Mouse (Mus musculus): ENCODE data around the gene Adap1. TPM values are rescaled to one million over a fixed set of nuclear protein-coding genes. Genes with fewer than 3 reads are reported as not detected.

Adap1 gene
- polyA plus RNA-seq, 1 experiment from 2014 or later, result 2.1 TPM

- H3K36me3 ChIP-seq, result no peaks in the 10 kb centered on the region
- 82% methylated on average over 12 of the region's 12 CpGs for WGBS
- no peak for ATAC-seq (replicated peaks; ENCODE audit: low FRiP score)
Measured at GRCm38 (mm10) chr5:139290467-139291259, 34.8 kb downstream of the Adap1 start.

DNA sequence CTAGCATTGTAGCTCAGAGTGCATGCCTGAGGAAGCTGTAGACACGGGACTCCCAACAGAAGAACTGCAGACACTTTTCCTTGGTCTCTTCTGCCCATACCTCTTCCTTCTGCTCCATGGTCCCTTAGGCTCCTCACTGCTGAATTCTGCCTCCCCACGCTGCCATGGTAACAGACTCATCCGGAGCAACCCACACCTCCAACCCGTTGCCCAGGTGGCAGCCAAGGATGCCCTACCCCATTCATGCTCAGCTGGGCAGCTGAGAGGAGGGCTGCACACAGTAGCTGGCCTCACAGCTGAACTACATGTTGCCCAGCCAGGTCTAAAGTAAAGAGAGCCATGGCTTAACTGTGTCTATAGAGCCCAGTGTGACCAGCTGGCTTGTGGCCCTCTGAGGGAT lies 36.8 kb downstream of the Adap1 start:
- Histone ChIP-seq H3K4me2 (no peak overlapping the region), H3K36me3 (no peaks in the 10 kb centered on the region), H3K9me3 (replicated peaks) (no peaks in the 10 kb centered on the region), H3K4me3 (replicated peaks) (no peak overlapping the region), H3K27ac (no peak overlapping the region), H3K27me3 (no peaks in the 10 kb centered on the region), H3K9ac (no peak overlapping the region), H3K4me1 (peaks cover 3% of the 10 kb centered on the region; the same call in 1 of the 2 replicates)
- 77% methylated on average over 4 of the region's 4 CpGs for WGBS
- ATAC-seq (replicated peaks; ENCODE audit: low FRiP score), result no peak

More at GRCm38 (mm10) chr5:139290467-139291259, 34.8 kb downstream of the Adap1 start:
- Histone ChIP-seq H3K27ac (no peak overlapping the region), H3K9ac (no peak overlapping the region), H3K27me3 (no peaks in the 10 kb centered on the region), H3K4me1 (no peaks in the 10 kb centered on the region), H3K4me2 (no peak overlapping the region), H3K4me3 (replicated peaks) (no peak overlapping the region), H3K9me3 (replicated peaks) (no peaks in the 10 kb centered on the region)

DNA sequence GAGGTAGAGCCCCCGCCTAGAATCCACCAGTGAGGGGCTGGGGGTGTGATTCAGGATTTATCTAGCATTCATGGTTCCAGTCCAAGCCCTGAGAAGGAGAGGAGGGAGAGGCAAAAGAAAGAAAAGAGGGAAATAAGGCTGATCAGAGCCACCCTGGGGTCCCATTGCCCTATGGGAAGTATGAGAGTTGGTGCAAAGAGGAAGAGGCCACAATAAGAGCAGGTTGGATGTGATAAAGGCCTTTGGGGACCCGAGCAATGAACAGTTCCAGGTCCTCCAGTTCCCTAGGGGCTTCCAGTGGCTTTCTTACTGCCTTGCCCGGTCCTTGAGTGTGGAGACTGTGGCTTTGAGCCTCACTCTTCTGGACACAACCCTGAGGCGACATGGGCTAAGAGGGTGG lies 37.6 kb downstream of the Adap1 start:
- no peaks in the 10 kb centered on the region for H3K27me3 ChIP-seq
- no peaks in the 10 kb centered on the region for H3K36me3 ChIP-seq
- no peak for ATAC-seq (replicated peaks; ENCODE audit: low FRiP score)
- H3K4me1 ChIP-seq, result peaks cover 3% of the 10 kb centered on the region; the same call in 1 of the 2 replicates
- H3K27ac ChIP-seq, result no peak overlapping the region
- no peaks in the 10 kb centered on the region for H3K9me3 ChIP-seq (replicated peaks)
- no peak overlapping the region for H3K4me2 ChIP-seq
- 88% methylated on average over 4 of the region's 4 CpGs for WGBS
- no peak overlapping the region for H3K4me3 ChIP-seq (replicated peaks)
- H3K9ac ChIP-seq, result no peak overlapping the region

DNA sequence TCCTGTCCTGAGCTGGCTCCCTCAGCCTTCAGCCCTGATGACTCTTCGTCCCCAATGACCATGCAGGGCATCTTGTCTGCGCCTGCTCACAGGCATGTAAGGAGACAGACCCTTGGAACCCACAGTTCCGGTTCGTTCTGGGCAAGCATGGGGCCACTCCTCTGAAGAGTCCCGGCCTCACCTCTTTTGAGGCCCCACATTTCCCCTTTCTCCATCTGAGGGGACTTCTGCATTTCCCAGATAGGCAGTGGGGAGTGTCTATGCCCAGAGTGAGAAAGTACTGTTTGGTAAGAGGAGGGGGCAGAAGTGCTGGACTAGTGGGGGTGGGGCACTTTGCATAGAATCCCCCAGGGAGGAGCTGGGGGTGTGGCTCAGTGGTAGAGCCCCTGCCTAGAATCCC lies 38.3 kb downstream of the Adap1 start:
- WGBS, result 82% methylated on average over 5 of the region's 5 CpGs
- no peak overlapping the region for H3K4me3 ChIP-seq (replicated peaks)
- no peaks in the 10 kb centered on the region for H3K36me3 ChIP-seq
- ATAC-seq (replicated peaks; ENCODE audit: low FRiP score), result no peak
- H3K9ac ChIP-seq, result no peak overlapping the region
- peaks cover 3% of the 10 kb centered on the region; the same call in 1 of the 2 replicates for H3K4me1 ChIP-seq
- H3K27me3 ChIP-seq, result no peaks in the 10 kb centered on the region
- H3K4me2 ChIP-seq, result no peak overlapping the region
- H3K9me3 ChIP-seq (replicated peaks), result no peaks in the 10 kb centered on the region
- H3K27ac ChIP-seq, result no peak overlapping the region

- ATAC-seq (replicated peaks; ENCODE audit: low FRiP score), result no peak
Measured at GRCm38 (mm10) chr5:139286142-139286941, 39.1 kb downstream of the Adap1 start.

GRCm38 (mm10) chr5:139285383-139286067 lies 39.9 kb downstream of the Adap1 start:
- Histone ChIP-seq H3K4me2 (no peak overlapping the region), H3K27me3 (no peaks in the 10 kb centered on the region), H3K9ac (no peak overlapping the region), H3K4me3 (replicated peaks) (no peak overlapping the region), H3K4me1 (peaks cover 12% of the 10 kb centered on the region), H3K9me3 (replicated peaks) (no peaks in the 10 kb centered on the region), H3K36me3 (no peaks in the 10 kb centered on the region), H3K27ac (no peak overlapping the region)
- ATAC-seq (replicated peaks; ENCODE audit: low FRiP score), result no peak
- WGBS, result 56% methylated on average over 8 of the region's 8 CpGs

More at GRCm38 (mm10) chr5:139286142-139286941, 39.1 kb downstream of the Adap1 start:
- WGBS, result 71% methylated on average over 14 of the region's 14 CpGs
- Histone ChIP-seq H3K36me3 (no peaks in the 10 kb centered on the region), H3K27me3 (no peaks in the 10 kb centered on the region), H3K27ac (peak overlapping the region; percentile 27; the same call in 1 of the 2 replicates), H3K4me3 (replicated peaks) (no peak overlapping the region), H3K9ac (0 out of 2 replicates have a peak overlapping the region, but pooled peaks have one; percentile 7), H3K4me2 (no peak overlapping the region), H3K4me1 (peaks cover 9% of the 10 kb centered on the region), H3K9me3 (replicated peaks) (no peaks in the 10 kb centered on the region)

- Histone ChIP-seq H3K9ac (no peak overlapping the region), H3K9me3 (replicated peaks) (no peaks in the 10 kb centered on the region), H3K27ac (no peak overlapping the region), H3K4me2 (no peak overlapping the region), H3K27me3 (no peaks in the 10 kb centered on the region), H3K4me3 (replicated peaks) (no peak overlapping the region), H3K4me1 (peaks cover 12% of the 10 kb centered on the region), H3K36me3 (no peaks in the 10 kb centered on the region)
- WGBS, result 96% methylated on average over 14 of the region's 14 CpGs
- no peak for ATAC-seq (replicated peaks; ENCODE audit: low FRiP score)
Measured at GRCm38 (mm10) chr5:139283460-139284180, 41.8 kb downstream of the Adap1 start.

GRCm38 (mm10) chr5:139282191-139282590 lies 43.2 kb downstream of the Adap1 start:
- Histone ChIP-seq H3K4me2 (no peak overlapping the region), H3K9ac (no peak overlapping the region), H3K27me3 (no peaks in the 10 kb centered on the region), H3K36me3 (no peaks in the 10 kb centered on the region), H3K9me3 (replicated peaks) (no peaks in the 10 kb centered on the region), H3K27ac (no peak overlapping the region), H3K4me1 (peaks cover 12% of the 10 kb centered on the region), H3K4me3 (replicated peaks) (no peak overlapping the region)
- ATAC-seq (replicated peaks; ENCODE audit: low FRiP score), result peak; percentile 61
- 4% methylated on average over 15 of the region's 15 CpGs for WGBS

- 0 out of 2 replicates have a peak, but pooled peaks have one; percentile 30 for ATAC-seq (replicated peaks; ENCODE audit: low FRiP score)
- no peaks in the 10 kb centered on the region for H3K27me3 ChIP-seq
- WGBS, result 31% methylated on average over 10 of the region's 11 CpGs
Measured at GRCm38 (mm10) chr5:139281373-139282112, 43.9 kb downstream of the Adap1 start.

DNA sequence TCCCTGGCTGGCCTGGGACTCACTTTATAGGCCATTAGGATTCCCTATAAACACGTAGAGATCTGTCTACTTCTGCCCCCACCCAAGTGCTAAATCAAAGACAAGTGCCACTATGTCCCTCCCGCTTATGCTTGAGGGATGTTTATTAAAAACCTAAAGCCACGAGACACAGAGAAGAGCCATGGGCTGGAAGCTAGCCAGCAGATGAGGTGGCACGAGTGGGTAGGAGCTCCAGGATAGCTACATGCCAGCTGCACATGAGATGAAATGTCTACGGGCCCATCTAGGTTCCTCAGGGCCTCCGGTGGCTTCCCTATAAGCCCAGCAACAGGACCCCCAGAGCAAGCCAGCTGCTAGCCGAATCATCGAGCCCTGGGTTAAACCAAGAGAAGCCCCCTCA lies 48.1 kb downstream of the Adap1 start:
- no peak for ATAC-seq (replicated peaks; ENCODE audit: low FRiP score)

More at GRCm38 (mm10) chr5:139281373-139282112, 43.9 kb downstream of the Adap1 start:
- no peak overlapping the region for H3K9ac ChIP-seq
- no peak overlapping the region for H3K4me2 ChIP-seq
- H3K27ac ChIP-seq, result no peak overlapping the region
- H3K4me1 ChIP-seq, result peaks cover 12% of the 10 kb centered on the region
- H3K4me3 ChIP-seq (replicated peaks), result no peak overlapping the region
- no peaks in the 10 kb centered on the region for H3K36me3 ChIP-seq
- no peaks in the 10 kb centered on the region for H3K9me3 ChIP-seq (replicated peaks)

More for the DNA sequence above, 48.1 kb downstream of the Adap1 start:
- Histone ChIP-seq H3K9me3 (replicated peaks) (no peaks in the 10 kb centered on the region), H3K4me1 (peaks cover 13% of the 10 kb centered on the region), H3K36me3 (no peaks in the 10 kb centered on the region), H3K9ac (no peak overlapping the region), H3K4me3 (replicated peaks) (no peak overlapping the region), H3K27me3 (no peaks in the 10 kb centered on the region), H3K27ac (no peak overlapping the region), H3K4me2 (no peak overlapping the region)
- 71% methylated on average over 8 of the region's 8 CpGs for WGBS

Measured in kidney, embryonic 15.5 days (tissue).